Mouse (Mus musculus) layer of hippocampus, adult 9-10 months (tissue): ENCODE data around the gene Stard5.

Source experiments
- DNase-seq: peaks from one replicate; pipeline ENCODE4 v3.0.0; 2022; ENCODE audit warnings: low spot score

Gene Stard5

GRCm38 (mm10) chr7:83633856-83634255, 2.1 kb downstream of the Stard5 start:
- DNase-seq: no peak

- no peak for DNase-seq
Measured at GRCm38 (mm10) chr7:83635726-83636125, 4.0 kb downstream of the Stard5 start.

GRCm38 (mm10) chr7:83636425-83636824, 4.7 kb downstream of the Stard5 start:
- no peak for DNase-seq

GRCm38 (mm10) chr7:83637781-83638583, 6.2 kb downstream of the Stard5 start:
- DNase-seq: no peak

GRCm38 (mm10) chr7:83639084-83639483, 7.3 kb downstream of the Stard5 start:
- no peak for DNase-seq

GRCm38 (mm10) chr7:83640581-83640980, 8.8 kb downstream of the Stard5 start:
- no peak for DNase-seq

GRCm38 (mm10) chr7:83641163-83641562, 9.4 kb downstream of the Stard5 start:
- DNase-seq: no peak

GRCm38 (mm10) chr7:83643581-83643980, 11.8 kb downstream of the Stard5 start:
- DNase-seq: no peak

- DNase-seq: no peak
Measured at GRCm38 (mm10) chr7:83644761-83645160, 13.0 kb downstream of the Stard5 start.

GRCm38 (mm10) chr7:83645476-83645875, 13.7 kb downstream of the Stard5 start:
- DNase-seq: no peak

GRCm38 (mm10) chr7:83648807-83649206, 17.0 kb downstream of the Stard5 start:
- no peak for DNase-seq

GRCm38 (mm10) chr7:83650638-83651037, 18.9 kb downstream of the Stard5 start:
- no peak for DNase-seq

GRCm38 (mm10) chr7:83652498-83652897, 20.7 kb downstream of the Stard5 start:
- DNase-seq: no peak

- DNase-seq: no peak
Measured at GRCm38 (mm10) chr7:83653605-83654051, 21.9 kb downstream of the Stard5 start.

GRCm38 (mm10) chr7:83654196-83654595, 22.4 kb downstream of the Stard5 start:
- no peak for DNase-seq

GRCm38 (mm10) chr7:83654938-83655630, 23.3 kb downstream of the Stard5 start:
- no peak for DNase-seq

- DNase-seq: no peak
Measured at GRCm38 (mm10) chr7:83658716-83659115, 27.0 kb downstream of the Stard5 start.

GRCm38 (mm10) chr7:83659159-83660065, 27.7 kb downstream of the Stard5 start:
- no peak for DNase-seq

- DNase-seq: no peak
Measured at GRCm38 (mm10) chr7:83660273-83660691, 28.5 kb downstream of the Stard5 start.

- DNase-seq: no peak
Measured at GRCm38 (mm10) chr7:83661031-83661430, 29.3 kb downstream of the Stard5 start.

- DNase-seq: no peak
Measured at GRCm38 (mm10) chr7:83661763-83662162, 30.0 kb downstream of the Stard5 start.

GRCm38 (mm10) chr7:83662711-83663375, 31.1 kb downstream of the Stard5 start:
- no peak for DNase-seq
